Mouse (Mus musculus) olfactory bulb, adult 2 months (tissue): ENCODE results near the gene Pofut1. TPM values are rescaled to one million over a fixed set of nuclear protein-coding genes. Genes with fewer than 3 reads are reported as not detected.

ENCODE experiments used
- H3K27ac ChIP-seq: fragments of 200-500 bp; 2 replicates; pipeline ENCODE4 v1.5.1; 2012; ENCODE audit warnings: low read depth, low read length; ENCODE audit not compliant: insufficient read depth
- H3K4me1 ChIP-seq: fragments of 200-500 bp; 2 replicates; pipeline ENCODE4 v1.6.1; 2012; ENCODE audit warnings: low read length; ENCODE audit not compliant: control insufficient read depth, insufficient read depth
- H3K4me3 ChIP-seq: fragments of 200-500 bp; 2 replicates; pipeline ENCODE4 v1.5.1; 2012; ENCODE audit warnings: mild to moderate bottlenecking, low read depth, low read length, moderate library complexity; ENCODE audit not compliant: insufficient read depth
- CTCF ChIP-seq: fragments of 200-500 bp; IDR thresholded peaks from 2 replicates; pipeline ENCODE4 v1.5.1; 2012; ENCODE audit warnings: low read depth, mild to moderate bottlenecking, low read length, moderate library complexity; ENCODE audit not compliant: insufficient read depth
- POLR2A ChIP-seq: fragments of 200-500 bp; IDR thresholded peaks from 2 replicates; pipeline ENCODE4 v1.6.1; 2012; ENCODE audit warnings: mild to moderate bottlenecking, low read depth, low read length, moderate library complexity; ENCODE audit not compliant: insufficient read depth
- WGBS: fragments of 180-500 bp; shearing (Covaris S2); methylation state at CpG from one replicate; pipeline ENCODE4 v1.1.7; 2018; 5-methylcytosine and 5-hydroxymethylcytosine counted together
- polyA plus RNA-seq: library from polyadenylated mRNA; stranded (reverse); fragments of >200 nt; gene quantifications from 2 replicates; pipeline ENCODE4 v1.2.4, GENCODE M21; 2012; ENCODE audit warnings: low replicate concordance; ENCODE audit not compliant: missing spikeins, insufficient read depth, insufficient read length

Pofut1 gene
- polyA plus RNA-seq, 1 experiment: not detected

DNA sequence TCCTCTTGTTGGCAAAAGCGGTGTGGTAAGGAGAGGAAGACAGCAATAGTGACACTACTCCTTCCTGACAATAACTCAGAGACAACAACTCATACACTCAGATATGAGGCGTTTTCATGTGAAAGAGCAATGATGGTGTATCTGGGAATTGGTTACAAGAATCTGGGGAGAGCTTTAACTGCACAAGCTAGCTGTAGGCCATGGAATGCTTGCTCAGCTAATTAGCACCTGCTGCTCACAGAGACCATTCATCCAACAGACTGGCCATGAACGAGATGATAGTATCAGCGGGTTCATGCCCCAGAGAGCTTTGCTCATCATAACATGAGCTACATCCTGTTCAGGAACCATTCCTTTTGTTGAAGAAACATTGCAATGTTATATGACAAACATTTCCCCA lies 4.1 kb upstream of the Pofut1 start:
- no peak overlapping the region for H3K27ac ChIP-seq
- no peak overlapping the region for H3K4me3 ChIP-seq
- 64% methylated on average over 4 of the region's 4 CpGs for WGBS
- TF ChIP-seq CTCF (no peak), POLR2A (no peak)
- H3K4me1 ChIP-seq: peaks cover 5% of the 10 kb centered on the region

DNA sequence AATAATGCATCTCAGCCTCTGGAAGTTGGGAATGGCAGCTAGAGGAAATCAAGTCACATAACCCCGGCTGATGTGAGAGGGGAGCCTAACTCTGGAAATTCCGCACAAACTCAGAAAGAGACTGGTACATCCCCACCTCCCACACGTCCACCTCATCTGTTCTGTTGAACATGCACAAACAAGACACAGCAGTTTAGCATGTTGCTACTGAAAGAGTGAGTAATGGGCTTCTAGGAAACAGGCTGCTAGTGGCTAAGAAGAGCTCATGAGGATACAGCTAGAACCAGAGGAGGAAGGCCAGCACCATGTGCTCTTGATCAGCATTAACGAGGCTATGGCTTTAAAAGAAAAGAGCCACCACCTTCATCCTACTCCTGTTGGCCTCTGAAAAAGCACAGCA lies 3.4 kb upstream of the Pofut1 start:
- Histone ChIP-seq H3K4me1 (peaks cover 5% of the 10 kb centered on the region), H3K4me3 (no peak overlapping the region), H3K27ac (no peak overlapping the region)
- WGBS: 44% methylated on average over 4 of the region's 4 CpGs
- TF ChIP-seq CTCF: no peak

DNA sequence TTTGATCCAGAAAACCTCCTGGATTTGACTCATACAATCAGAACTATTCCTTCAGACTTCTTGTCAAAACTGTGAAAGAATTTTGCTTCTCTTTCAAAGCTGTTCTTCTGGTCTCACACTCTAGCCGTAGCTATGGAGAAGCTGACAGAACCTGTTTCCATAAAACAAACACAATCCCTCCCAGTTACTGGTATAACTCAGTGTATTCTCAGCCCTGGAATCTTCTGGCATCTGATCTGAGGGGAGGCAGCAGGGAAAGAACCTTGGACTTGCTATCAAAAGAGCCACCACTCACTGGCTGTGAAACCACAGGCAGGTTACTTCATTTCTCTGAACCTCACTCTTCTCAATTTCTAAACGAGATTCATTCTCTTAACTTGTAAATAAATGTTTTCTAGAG lies 2.9 kb upstream of the Pofut1 start:
- TF ChIP-seq POLR2A (no peak), CTCF (no peak)
- Histone ChIP-seq H3K4me1 (peaks cover 6% of the 10 kb centered on the region), H3K4me3 (no peak overlapping the region), H3K27ac (no peak overlapping the region)
- WGBS: 55% methylated on average over 2 of the region's 2 CpGs

DNA sequence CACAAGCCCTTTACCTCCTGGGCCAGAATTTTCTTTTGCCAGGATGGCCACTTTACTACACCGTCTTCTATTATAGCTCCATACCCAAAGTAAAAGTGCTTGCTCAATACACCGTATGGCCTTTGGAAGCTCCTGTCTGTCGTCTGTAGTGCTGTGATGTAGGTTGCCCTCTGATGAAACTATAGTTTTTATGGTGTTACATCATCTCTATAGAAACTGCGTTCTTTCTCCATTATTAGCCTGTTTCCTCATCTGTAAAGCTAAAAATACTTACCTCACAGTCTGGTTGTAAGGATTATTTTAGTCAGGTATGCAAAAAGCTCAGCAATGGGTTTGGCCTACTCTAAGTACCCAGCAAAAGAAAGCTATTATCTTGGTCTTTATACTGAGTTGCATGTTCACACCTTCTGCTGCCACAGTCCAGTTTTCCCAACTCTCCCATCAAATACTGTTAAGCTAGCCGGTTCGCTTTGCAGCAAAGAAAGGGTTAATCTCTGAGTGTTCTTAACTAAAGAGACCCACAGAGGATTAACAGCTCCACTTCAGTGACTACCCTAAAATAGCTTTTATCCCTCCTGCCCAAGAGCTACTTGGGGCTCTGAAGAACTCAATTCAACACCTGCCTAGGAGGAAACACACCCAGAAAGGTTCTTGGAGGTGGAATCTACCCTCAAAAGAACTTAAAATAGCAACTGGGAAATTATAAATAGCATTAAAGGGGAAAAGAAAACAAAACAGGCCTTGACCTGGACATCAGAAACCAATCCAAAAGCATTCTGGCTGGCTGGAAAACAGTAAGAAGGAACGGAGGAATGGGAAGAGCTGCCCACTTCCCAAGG lies 2.1 kb upstream of the Pofut1 start:
- peaks cover 8% of the 10 kb centered on the region for H3K4me1 ChIP-seq
- H3K4me3 ChIP-seq: peak overlapping the region; percentile 36
- TF ChIP-seq CTCF (no peak), POLR2A (no peak)
- 40% methylated on average over 7 of the region's 7 CpGs for WGBS
- no peak overlapping the region for H3K27ac ChIP-seq

DNA sequence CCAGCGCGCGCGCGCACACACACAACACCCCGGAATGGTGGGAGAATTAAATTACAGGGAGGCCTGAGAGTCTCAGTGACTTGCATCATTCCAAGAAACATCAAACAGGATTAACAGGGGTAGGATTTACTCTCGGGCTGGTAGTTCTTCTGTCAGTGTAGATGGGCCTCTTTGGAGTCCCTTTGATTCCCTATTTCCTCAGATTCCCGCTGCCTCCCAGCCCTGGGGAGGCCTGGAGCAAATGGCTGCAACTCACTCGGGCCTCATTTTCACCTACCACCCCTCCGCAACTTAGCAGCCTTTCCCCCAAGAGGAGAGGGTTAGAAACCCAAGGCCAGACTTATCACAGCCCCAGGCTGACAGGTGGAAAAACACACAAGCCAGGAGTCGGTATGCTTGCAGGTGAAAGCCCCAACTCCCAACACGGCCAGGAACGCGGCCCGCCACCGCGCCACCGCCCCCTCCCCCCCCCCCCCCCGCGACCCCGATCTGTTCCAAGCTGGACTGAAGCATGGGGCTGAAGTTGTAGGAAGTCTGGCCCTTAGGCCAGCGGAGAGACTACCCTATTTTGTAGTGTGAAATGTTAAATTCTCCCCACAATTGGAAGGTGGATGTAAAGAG lies 1.4 kb upstream of the Pofut1 start:
- TF ChIP-seq POLR2A (no peak), CTCF (no peak)
- no peak overlapping the region for H3K27ac ChIP-seq
- H3K4me1 ChIP-seq: peaks cover 8% of the 10 kb centered on the region
- WGBS: 6% methylated on average over 22 of the region's 22 CpGs
- peak overlapping the region; percentile 36 for H3K4me3 ChIP-seq

DNA sequence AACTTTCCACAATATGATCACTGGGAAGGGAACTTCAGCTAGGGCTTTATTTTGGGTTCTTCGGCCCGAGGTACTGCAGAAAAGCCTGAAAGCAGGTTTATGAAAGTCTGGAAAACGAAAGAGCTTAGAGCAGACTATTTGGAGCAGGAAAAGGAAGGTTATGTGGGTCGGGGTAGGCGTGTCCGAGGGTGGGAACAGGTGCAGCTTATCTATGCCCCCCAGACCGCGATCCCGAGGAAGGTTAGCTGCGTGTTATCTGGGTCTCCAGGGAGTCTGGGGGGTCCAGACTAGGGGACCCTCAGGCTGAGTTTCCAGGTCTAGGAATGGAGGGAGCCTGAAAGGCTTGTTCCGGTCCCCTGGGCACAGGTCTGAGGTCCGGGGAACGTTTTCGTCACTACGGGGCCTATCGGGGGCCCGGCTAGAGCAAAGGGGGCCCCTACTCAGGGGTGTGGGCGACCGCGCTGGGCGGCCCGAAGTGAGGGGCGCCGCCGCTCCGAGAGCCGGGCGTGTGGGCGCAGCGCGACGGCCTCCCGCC lies 565 bp upstream of the Pofut1 start:
- H3K4me1 ChIP-seq: peaks cover 8% of the 10 kb centered on the region
- peak overlapping the region; percentile 16; the same call in 1 of the 2 replicates for H3K27ac ChIP-seq
- H3K4me3 ChIP-seq: peak overlapping the region; percentile 92
- TF ChIP-seq POLR2A (no peak), CTCF (no peak)
- under 1% methylated on average over 33 of the region's 33 CpGs for WGBS

DNA sequence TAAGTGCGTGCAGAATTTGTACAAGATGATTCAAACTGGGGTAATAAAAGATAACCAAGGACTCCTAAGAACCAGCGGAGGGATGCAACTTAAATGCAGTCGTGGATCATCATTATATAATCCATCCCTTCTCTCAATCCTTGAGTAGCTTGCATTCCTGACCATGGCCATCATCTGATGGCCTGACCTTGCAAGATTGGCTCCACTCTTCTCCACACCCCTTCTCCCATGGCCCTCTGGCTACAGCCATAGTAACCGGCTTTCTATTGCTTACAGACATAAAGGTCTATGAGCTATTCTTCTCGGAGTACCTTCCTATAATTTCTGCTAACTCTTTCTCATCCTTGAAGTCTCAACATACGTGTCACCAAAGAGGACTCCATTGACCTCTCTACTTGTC lies 823 bp downstream of the Pofut1 start:
- H3K4me3 ChIP-seq: no peak overlapping the region
- no peak for TF ChIP-seq POLR2A
- TF ChIP-seq CTCF: no peak
- 0 out of 2 replicates have a peak overlapping the region, but pooled peaks have one; percentile 22 for H3K27ac ChIP-seq
- peaks cover 8% of the 10 kb centered on the region for H3K4me1 ChIP-seq
- WGBS: 55% methylated on average over 6 of the region's 6 CpGs

DNA sequence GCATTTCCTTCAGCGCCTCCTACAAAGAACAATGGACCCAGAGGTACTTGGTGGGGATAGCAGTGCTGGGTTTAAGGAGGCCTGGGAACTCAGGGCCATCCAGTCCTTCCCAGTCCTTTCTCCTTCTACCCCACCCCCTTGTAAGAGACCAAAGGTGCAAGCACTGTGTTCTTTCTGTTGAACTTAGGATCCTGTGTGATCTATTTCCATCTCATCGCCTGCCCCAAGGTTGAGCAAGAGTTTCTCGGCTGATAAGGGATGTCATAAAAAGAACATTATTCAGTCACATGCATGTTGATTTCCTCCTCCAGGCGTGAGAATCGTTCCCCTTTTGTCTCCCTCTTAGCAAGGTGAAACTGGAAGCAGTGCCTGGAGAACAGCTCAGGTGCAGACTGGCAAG lies 8.4 kb downstream of the Pofut1 start:
- no peak for TF ChIP-seq CTCF
- TF ChIP-seq POLR2A: no peak
- Histone ChIP-seq H3K27ac (no peak overlapping the region), H3K4me1 (no peaks in the 10 kb centered on the region), H3K4me3 (no peak overlapping the region)
- 89% methylated on average over 5 of the region's 5 CpGs for whole genome bisulfite sequencing

DNA sequence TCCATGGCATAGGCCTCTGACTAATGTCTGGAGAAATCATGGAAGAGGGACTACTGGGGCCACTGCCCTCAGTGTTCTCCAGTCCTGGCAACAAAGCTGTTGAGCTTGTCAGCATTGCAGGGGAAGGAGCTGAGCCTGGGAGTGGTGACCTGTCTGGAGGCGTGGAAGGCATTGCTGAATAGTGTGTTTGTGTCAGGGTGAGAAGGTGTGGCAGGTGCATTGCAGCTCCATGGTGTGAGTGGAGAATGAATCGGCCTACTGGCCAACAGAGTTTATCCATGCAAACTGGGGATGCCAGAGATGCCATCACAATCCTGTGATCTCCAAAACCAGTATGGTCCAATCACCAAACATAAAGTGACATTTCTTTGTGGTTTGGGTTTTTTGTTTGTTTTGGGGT lies 15.3 kb downstream of the Pofut1 start:
- 94% methylated on average over 2 of the region's 2 CpGs for WGBS
- no peaks in the 10 kb centered on the region for H3K4me1 ChIP-seq
- no peak overlapping the region for H3K27ac ChIP-seq
- no peak for TF ChIP-seq CTCF
- no peak for TF ChIP-seq POLR2A
- H3K4me3 ChIP-seq: no peak overlapping the region
